Mouse (Mus musculus): ENCODE measurements around the gene Ccr9.
"Not testable (repeated sequence)": the region's sequence is repeated elsewhere in the genome, so short reads cannot be mapped to it uniquely, and the experiment has no call there.

GRCm38 (mm10) chr9:123659986-123660676 is 18.1 kb upstream of the Ccr9 start:
- TF ChIP-seq CTCF (IDR thresholded peaks at IDR 0.05; ENCODE audit: low read depth); EP300 (optimal IDR thresholded peaks at IDR 0.05): not testable (repeated sequence)

Measured in stomach, postnatal 0 days (tissue).